ENCODE assay signal across 30 mouse cellular contexts in the genomic region with DNA sequence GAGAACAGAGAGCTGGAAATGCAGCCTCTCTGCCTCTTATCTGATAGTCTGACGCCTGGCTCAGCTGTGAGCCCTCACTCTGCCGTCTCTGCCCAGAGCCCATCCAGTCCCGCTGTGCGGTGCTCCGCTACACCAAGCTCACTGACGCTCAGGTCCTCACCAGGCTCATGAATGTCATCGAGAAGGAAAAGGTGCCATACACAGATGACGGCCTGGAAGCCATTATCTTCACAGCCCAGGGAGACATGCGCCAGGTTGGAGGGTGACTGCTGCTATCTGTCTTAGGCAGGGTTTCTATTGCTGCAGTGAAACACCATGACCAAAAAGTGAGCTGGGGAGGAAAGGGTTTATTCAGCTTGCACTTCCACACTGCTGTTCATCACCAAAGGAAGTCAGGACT. TPM values are rescaled to one million over a fixed set of nuclear protein-coding genes. Genes with fewer than 3 reads are reported as not detected.
A peak's percentile ranks its signal among the peaks of the same experiment; 100 is the strongest.
DNase-seq lines count a peak whose midpoint lies in the region; ATAC-seq and TF ChIP-seq lines count a peak whose summit lies in the region.
"Had no signal": no experiment of that assay in that cellular context is flagged by ENCODE, and none has a peak within 500 bp of the region (broad histone marks: within the 10 kb centered on the region; RNA-seq: fewer than 3 reads in every experiment).

No protein-coding gene starts in this region.

- no peak overlapping the region for H3K4me3 ChIP-seq in bone marrow, adult 2 months (replicated peaks; ENCODE audit: control insufficient read depth, low read depth, low read length)
- H3K4me3 ChIP-seq in liver, embryonic 11.5 days (ENCODE audit: low read depth, low read length) = no peak overlapping the region
- no peak overlapping the region for H3K4me3 ChIP-seq in liver, postnatal 0 days (ENCODE audit: low read depth, low read length)
- H3K4me3 ChIP-seq in lung, postnatal 0 days (ENCODE audit: low read depth, low read length) = no peak overlapping the region
- H3K4me3 ChIP-seq: embryonic facial prominence, embryonic 15.5 days; hindbrain, embryonic 12.5 days; myocyte; neural tube, embryonic 13.5 days had no signal

- H3K9me3 ChIP-seq in liver, embryonic 11.5 days (ENCODE audit: control insufficient read depth, low read length) = no peaks in the 10 kb centered on the region
- no peaks in the 10 kb centered on the region for H3K9me3 ChIP-seq in liver, postnatal 0 days (ENCODE audit: low read length)
- H3K9me3 ChIP-seq in lung, postnatal 0 days (ENCODE audit: low read length) = no peaks in the 10 kb centered on the region
- H3K9me3 ChIP-seq: embryonic facial prominence, embryonic 15.5 days; hindbrain, embryonic 12.5 days; neural tube, embryonic 13.5 days had no signal

- H3K36me3 ChIP-seq in liver, embryonic 11.5 days (ENCODE audit: control insufficient read depth, insufficient read depth, low read length) = peaks cover 61% of the 10 kb centered on the region
- peaks cover 59% of the 10 kb centered on the region for H3K36me3 ChIP-seq in liver, postnatal 0 days (replicated peaks; ENCODE audit: insufficient read depth, low read length)
- 0 out of 2 replicates have a peak, but pooled peaks cover 15% of the 10 kb centered on the region for H3K36me3 ChIP-seq in lung, postnatal 0 days (ENCODE audit: insufficient read depth, low read length)

- 62% methylated on average over 9 of the region's 9 CpGs for WGBS in bone marrow, adult 2 months
- 41% methylated on average over 9 of the region's 9 CpGs for WGBS in liver, embryonic 11.5 days
- 63% methylated on average over 9 of the region's 9 CpGs for WGBS in liver, postnatal 0 days (ENCODE audit: insufficient replicate concordance)
- 82% methylated on average over 9 of the region's 9 CpGs for WGBS in lung, postnatal 0 days

- peak; percentile 96 for ATAC-seq in liver, embryonic 11.5 days (replicated peaks; ENCODE audit: low FRiP score)
- peak; percentile 94 for ATAC-seq in liver, postnatal 0 days
- ATAC-seq in lung, postnatal 0 days = no peak
- ATAC-seq: forebrain, postnatal 0 days; midbrain, embryonic 16.5 days had no signal

- H3K27ac ChIP-seq in bone marrow, adult 2 months (ENCODE audit: control insufficient read depth, insufficient read depth, low read depth, low read length, poor library complexity) = peak overlapping the region; percentile 16; the same call in 1 of the 2 replicates
- peak overlapping the region; percentile 61 for H3K27ac ChIP-seq in liver, embryonic 11.5 days (ENCODE audit: low read depth, low read length)
- H3K27ac ChIP-seq in liver, postnatal 0 days (ENCODE audit: low read depth) = no peak overlapping the region
- no peak overlapping the region for H3K27ac ChIP-seq in lung, postnatal 0 days (ENCODE audit: low read length)
- H3K27ac ChIP-seq: embryonic facial prominence, embryonic 15.5 days; hindbrain, embryonic 12.5 days; neural tube, embryonic 13.5 days had no signal

- peak; percentile 89 for TF ChIP-seq EP300 in liver, postnatal 0 days (IDR thresholded peaks at IDR 0.05; ENCODE audit: low read depth)
- TF ChIP-seq EP300 in lung, postnatal 0 days (IDR thresholded peaks at IDR 0.05) = no peak

- no peak overlapping the region for H3K9ac ChIP-seq in liver, embryonic 11.5 days (ENCODE audit: low read depth, low read length)
- H3K9ac ChIP-seq in liver, postnatal 0 days (replicated peaks) = no peak overlapping the region
- no peak overlapping the region for H3K9ac ChIP-seq in lung, postnatal 0 days (replicated peaks; ENCODE audit: low read depth)
- H3K9ac ChIP-seq: embryonic facial prominence, embryonic 15.5 days; forebrain, postnatal 0 days; hindbrain, embryonic 12.5 days; neural tube, embryonic 13.5 days had no signal

- DNase-seq in c-Kit-positive CD71-positive TER-119-positive erythroid progenitor cells, embryonic 14.5 days (ENCODE audit: low spot score) = peak; percentile 74
- no peak for DNase-seq in liver, embryonic 11.5 days (ENCODE audit: low spot score)
- DNase-seq in liver, postnatal 0 days = no peak
- no peak for DNase-seq in embryo, embryonic 10 days (ENCODE audit: low spot score)
- DNase-seq in lung, postnatal 36 days = no peak
- no peak for DNase-seq in lung, postnatal 0 days (ENCODE audit: low spot score)
- DNase-seq: adrenal gland, postnatal 14 days; cerebellum, adult 11 months; cerebellum, postnatal 25 days; forebrain, postnatal 0 days; gastrocnemius, postnatal 14 days; heart, adult 18-20 months; kidney, adult 11 months; kidney, postnatal 4 days; lung, adult 2 months; retina, postnatal 1 day; right cerebral cortex, postnatal 25 days; thymus, adult 18-20 months; thymus, postnatal 36 days had no signal

- no peak for TF ChIP-seq CTCF in bone marrow, adult 2 months (IDR thresholded peaks at IDR 0.05; ENCODE audit: control insufficient read depth, insufficient read depth, low read length)
- TF ChIP-seq CTCF in liver, postnatal 0 days (IDR thresholded peaks at IDR 0.05; ENCODE audit: low read depth) = no peak
- TF ChIP-seq CTCF in lung, postnatal 0 days (IDR thresholded peaks at IDR 0.05) = no peak

- 0 out of 2 replicates have a peak overlapping the region, but pooled peaks have one; percentile 7 for H3K4me2 ChIP-seq in liver, embryonic 11.5 days
- no peak overlapping the region for H3K4me2 ChIP-seq in liver, postnatal 0 days (ENCODE audit: low read depth, low read length)
- H3K4me2 ChIP-seq in lung, postnatal 0 days (replicated peaks; ENCODE audit: low read depth, low read length) = no peak overlapping the region
- H3K4me2 ChIP-seq: embryonic facial prominence, embryonic 15.5 days; hindbrain, embryonic 12.5 days; neural tube, embryonic 13.5 days had no signal

- no peak for TF ChIP-seq POLR2A in bone marrow, adult 2 months (IDR thresholded peaks at IDR 0.05; ENCODE audit: borderline replicate concordance, control insufficient read depth, low read depth, low read length)

- H3K4me1 ChIP-seq in bone marrow, adult 2 months (ENCODE audit: control insufficient read depth, insufficient read depth, low read length) = peaks cover 4% of the 10 kb centered on the region
- peaks cover 12% of the 10 kb centered on the region for H3K4me1 ChIP-seq in liver, embryonic 11.5 days (replicated peaks; ENCODE audit: control insufficient read depth, insufficient read depth, low read length)
- peaks cover 7% of the 10 kb centered on the region for H3K4me1 ChIP-seq in liver, postnatal 0 days (ENCODE audit: insufficient read depth)
- H3K4me1 ChIP-seq in lung, postnatal 0 days (ENCODE audit: insufficient read depth, low read depth, low read length) = no peaks in the 10 kb centered on the region
- H3K4me1 ChIP-seq: embryonic facial prominence, embryonic 15.5 days; hindbrain, embryonic 12.5 days; neural tube, embryonic 13.5 days had no signal

- no peaks in the 10 kb centered on the region for H3K27me3 ChIP-seq in liver, embryonic 11.5 days (replicated peaks; ENCODE audit: control insufficient read depth, insufficient read depth, low read length)
- no peaks in the 10 kb centered on the region for H3K27me3 ChIP-seq in liver, postnatal 0 days (ENCODE audit: insufficient read depth, low read length)
- no peaks in the 10 kb centered on the region for H3K27me3 ChIP-seq in lung, postnatal 0 days (replicated peaks; ENCODE audit: insufficient read depth, low read length)
- H3K27me3 ChIP-seq: embryonic facial prominence, embryonic 15.5 days; hindbrain, embryonic 12.5 days; neural tube, embryonic 13.5 days had no signal

RNA-seq across cellular contexts. Expression of gene Rfc2, which starts 11.9 kb away (rescaled TPM):
- polyA plus RNA-seq in bone marrow, adult 2 months (2011; ENCODE audit: insufficient read depth, insufficient read length, low replicate concordance, missing spikeins) = 158 and 241 TPM in 2 replicates
- polyA plus RNA-seq in liver, embryonic 11.5 days (2014; fragmentation: Nextera tagmentation; extraction: Ambion mirVana) = 363 and 374 TPM in 2 replicates
- 75.4 and 81.4 TPM in 2 replicates for polyA plus RNA-seq in liver, postnatal 0 days (2015; fragmentation: Nextera tagmentation; extraction: Ambion mirVana)
- 84.4 and 95.9 TPM in 2 replicates for polyA plus RNA-seq in lung, postnatal 0 days (2015; fragmentation: Nextera tagmentation; extraction: Ambion mirVana)

RNA-seq across cellular contexts. Expression of gene Lat2, which starts 21.7 kb away (rescaled TPM):
- polyA plus RNA-seq in bone marrow, adult 2 months (2011; ENCODE audit: insufficient read depth, insufficient read length, low replicate concordance, missing spikeins) = 29.7 and 70.2 TPM in 2 replicates
- polyA plus RNA-seq in liver, embryonic 11.5 days (2014; fragmentation: Nextera tagmentation; extraction: Ambion mirVana) = 2.0 and 2.1 TPM in 2 replicates
- 2.4 TPM in 2 replicates for polyA plus RNA-seq in liver, postnatal 0 days (2015; fragmentation: Nextera tagmentation; extraction: Ambion mirVana)
- 3.0 and 3.2 TPM in 2 replicates for polyA plus RNA-seq in lung, postnatal 0 days (2015; fragmentation: Nextera tagmentation; extraction: Ambion mirVana)

RNA-seq across cellular contexts. Expression of gene Syna, which starts 33.1 kb away (rescaled TPM):
- not detected in 2 replicates for polyA plus RNA-seq in bone marrow, adult 2 months (2011; ENCODE audit: insufficient read depth, insufficient read length, low replicate concordance, missing spikeins)
- not detected in 2 replicates for polyA plus RNA-seq in liver, embryonic 11.5 days (2014; fragmentation: Nextera tagmentation; extraction: Ambion mirVana)
- not detected in 2 replicates for polyA plus RNA-seq in liver, postnatal 0 days (2015; fragmentation: Nextera tagmentation; extraction: Ambion mirVana)
- polyA plus RNA-seq in lung, postnatal 0 days (2015; fragmentation: Nextera tagmentation; extraction: Ambion mirVana) = 0.24 and 0.67 TPM in 2 replicates
- polyA plus RNA-seq: forebrain, embryonic 11.5 days; heart, embryonic 14.5 days; limb, embryonic 11.5 days; spleen, adult 2 months; stomach, embryonic 14.5 days had no signal

RNA-seq across cellular contexts. Expression of gene Clip2, which starts 40.9 kb away (rescaled TPM):
- polyA plus RNA-seq in bone marrow, adult 2 months (2011; ENCODE audit: insufficient read depth, insufficient read length, low replicate concordance, missing spikeins) = 5.6 and 7.9 TPM in 2 replicates
- polyA plus RNA-seq in liver, embryonic 11.5 days (2014; fragmentation: Nextera tagmentation; extraction: Ambion mirVana) = 1.4 and 1.7 TPM in 2 replicates
- polyA plus RNA-seq in liver, postnatal 0 days (2015; fragmentation: Nextera tagmentation; extraction: Ambion mirVana) = 0.21 and 0.29 TPM in 2 replicates
- 3.0 and 4.1 TPM in 2 replicates for polyA plus RNA-seq in lung, postnatal 0 days (2015; fragmentation: Nextera tagmentation; extraction: Ambion mirVana)

RNA-seq across cellular contexts. Expression of gene Eif4h, which starts 46.2 kb away (rescaled TPM):
- polyA plus RNA-seq in bone marrow, adult 2 months (2011; ENCODE audit: insufficient read depth, insufficient read length, low replicate concordance, missing spikeins) = 90.3 and 101 TPM in 2 replicates
- 401 and 428 TPM in 2 replicates for polyA plus RNA-seq in liver, embryonic 11.5 days (2014; fragmentation: Nextera tagmentation; extraction: Ambion mirVana)
- 124 and 132 TPM in 2 replicates for polyA plus RNA-seq in liver, postnatal 0 days (2015; fragmentation: Nextera tagmentation; extraction: Ambion mirVana)
- 403 and 485 TPM in 2 replicates for polyA plus RNA-seq in lung, postnatal 0 days (2015; fragmentation: Nextera tagmentation; extraction: Ambion mirVana)

Comparison
In these comparisons a context has a peak if more than half of its experiments do, and no peak if none do; other contexts are left out.
1. H3K27ac ChIP-seq: peak in bone marrow, adult 2 months (single experiment) and liver, embryonic 11.5 days (single experiment); none in liver, postnatal 0 days (single experiment) and lung, postnatal 0 days (single experiment).